Mouse (Mus musculus) frontal cortex, postnatal 14 days (tissue): Measurements from ENCODE around the gene Klhdc7a.
"Not testable (repeated sequence)": the region's sequence is repeated elsewhere in the genome, so short reads cannot be mapped to it uniquely, and the experiment has no call there.

Source experiments
- DNase-seq, 2 experiments: peaks; one replicate each; pipeline ENCODE4 v3.0.0; 2022; ENCODE audit warnings: low spot score in 2 of 2

The Klhdc7a gene

DNA sequence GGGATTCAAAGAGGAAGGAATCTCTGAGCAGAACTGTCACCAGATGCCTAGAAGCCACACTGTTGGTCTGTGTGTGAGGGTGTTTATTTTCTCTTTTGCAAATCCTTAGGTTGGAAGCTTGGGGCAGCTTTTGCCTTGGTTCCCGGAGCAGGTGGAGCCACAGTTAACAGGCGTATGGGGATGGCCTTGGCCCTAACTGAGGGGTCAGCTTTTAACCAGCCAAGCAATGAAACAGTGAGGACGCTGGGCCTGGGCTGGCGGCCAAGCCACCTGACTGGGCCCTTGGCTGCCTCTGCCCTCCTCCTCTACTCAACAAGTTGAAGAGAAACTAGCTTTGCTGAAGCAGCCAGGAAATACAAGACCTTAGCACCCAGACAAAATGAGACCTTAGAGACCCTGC is at the start of gene Klhdc7a:
TSS of gene Klhdc7a (minus strand) at position 105 of the 400 bp plus-strand sequence.
- DNase-seq: peak; percentile 32 to 64

DNA sequence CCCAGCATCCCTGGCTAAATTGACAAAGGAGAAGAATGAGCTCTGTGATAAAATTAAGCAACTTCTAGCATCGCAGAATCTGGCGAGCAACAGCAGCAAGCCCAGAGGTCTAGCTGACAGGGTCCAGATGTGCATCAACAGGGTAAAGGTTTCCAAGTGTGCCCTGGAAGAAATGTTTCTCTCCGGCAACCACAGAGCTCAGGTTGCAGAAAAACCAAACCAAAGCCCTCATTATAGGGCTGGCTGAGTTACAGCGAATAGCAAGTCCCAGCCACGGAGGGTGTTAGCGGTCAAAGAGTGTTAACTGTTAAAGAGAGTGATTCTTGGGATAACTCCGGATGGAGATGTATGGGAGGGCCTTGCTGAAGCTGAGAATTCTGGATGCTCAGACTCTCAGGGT is 48.1 kb upstream of the Klhdc7a start:
- no peak for DNase-seq

DNA sequence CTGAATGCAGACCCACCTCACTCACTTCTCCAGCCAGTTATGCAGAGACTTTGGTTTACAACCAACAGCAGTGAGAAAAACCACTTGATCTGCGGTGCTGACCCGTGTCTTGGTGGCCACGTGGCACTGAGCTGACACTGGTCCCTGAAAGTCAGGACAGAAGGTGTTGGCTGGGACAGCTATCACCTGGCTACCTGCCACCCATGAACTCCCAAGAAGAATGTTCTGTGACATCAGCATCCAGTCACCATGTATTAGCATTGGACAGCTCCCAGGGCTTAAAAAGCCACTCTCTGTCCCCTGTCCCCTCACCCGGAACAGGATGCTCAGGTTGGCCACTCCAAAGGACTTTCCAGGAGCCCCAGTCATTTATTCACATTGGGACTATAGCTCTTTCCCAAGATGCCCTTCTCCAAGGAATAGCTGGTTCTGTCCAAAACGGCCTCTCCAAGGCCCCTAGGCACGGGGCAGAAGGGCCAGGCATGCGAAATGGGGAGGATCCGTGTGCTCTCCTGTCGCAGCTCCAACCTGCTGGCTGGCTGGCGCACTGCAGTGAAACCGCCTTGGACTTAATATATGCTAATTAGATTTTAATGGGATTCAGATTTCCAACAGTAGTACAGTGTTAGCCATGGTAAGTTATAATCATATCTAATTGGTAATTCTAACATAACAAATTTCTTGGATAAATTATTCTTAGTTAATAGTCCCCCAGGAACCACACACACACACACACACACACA is 43.1 kb upstream of the Klhdc7a start:
- peak in 1 of 2 experiments; percentile 28 for DNase-seq

DNA sequence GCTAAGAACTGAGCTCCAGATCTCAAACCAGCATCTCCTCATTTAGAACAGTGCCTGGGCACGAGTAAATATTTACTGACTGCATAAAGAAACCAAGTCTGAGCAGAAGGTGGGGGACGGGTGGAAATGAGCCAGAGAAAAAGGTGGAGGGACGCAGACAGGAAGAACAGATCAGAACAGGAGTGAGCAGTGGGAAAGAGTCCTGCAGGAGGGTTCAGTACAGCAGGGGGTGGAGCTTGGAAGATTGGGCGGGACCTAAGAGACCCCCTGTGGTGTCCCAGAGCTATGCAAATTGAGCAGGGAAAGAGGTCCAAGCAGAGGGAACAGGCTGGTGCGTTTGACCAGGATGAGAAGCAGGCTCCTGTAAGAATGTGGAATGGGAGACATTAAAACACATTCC is 37.1 kb upstream of the Klhdc7a start:
- no peak for DNase-seq

DNA sequence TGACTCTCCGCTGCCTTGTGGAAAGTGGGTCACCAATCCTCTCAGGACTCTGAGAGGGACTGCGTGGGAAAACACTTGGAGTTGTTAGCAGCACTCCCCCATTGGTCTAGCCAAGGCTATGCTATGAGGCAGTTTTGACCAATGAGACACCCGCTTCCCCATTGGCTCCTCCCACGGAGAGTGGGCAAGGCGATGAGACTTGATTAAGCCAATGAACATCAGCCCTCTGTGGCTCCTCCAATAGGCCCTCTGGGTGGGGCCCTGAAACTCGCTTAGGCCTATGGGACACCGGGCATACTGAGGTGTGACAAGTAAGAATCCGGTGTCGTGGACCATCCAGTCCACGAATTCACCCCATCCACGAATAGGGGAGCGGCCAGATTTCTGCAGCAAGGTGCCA is 36.3 kb upstream of the Klhdc7a start:
- peak; percentile 15 to 36 for DNase-seq

DNA sequence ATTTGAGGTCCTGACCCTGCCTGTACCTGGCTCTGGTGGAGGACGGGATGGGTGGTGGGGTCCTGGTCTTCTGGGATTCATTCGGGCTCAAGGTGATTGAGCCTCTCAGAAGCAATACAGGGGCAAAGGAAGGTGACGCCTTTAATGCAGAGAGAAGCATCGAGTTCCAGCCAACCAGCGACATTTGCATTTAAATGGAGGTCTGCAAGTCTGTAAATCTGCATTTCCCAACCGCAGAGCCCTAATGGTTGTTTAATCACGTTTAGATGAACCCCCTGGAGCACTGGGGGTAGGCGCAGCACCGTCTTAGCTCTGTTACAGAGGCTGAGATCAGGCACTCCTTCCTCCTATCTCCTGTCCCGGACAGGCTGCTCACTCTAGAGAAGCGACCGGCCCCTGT is 34.2 kb upstream of the Klhdc7a start:
- DNase-seq: no peak

DNA sequence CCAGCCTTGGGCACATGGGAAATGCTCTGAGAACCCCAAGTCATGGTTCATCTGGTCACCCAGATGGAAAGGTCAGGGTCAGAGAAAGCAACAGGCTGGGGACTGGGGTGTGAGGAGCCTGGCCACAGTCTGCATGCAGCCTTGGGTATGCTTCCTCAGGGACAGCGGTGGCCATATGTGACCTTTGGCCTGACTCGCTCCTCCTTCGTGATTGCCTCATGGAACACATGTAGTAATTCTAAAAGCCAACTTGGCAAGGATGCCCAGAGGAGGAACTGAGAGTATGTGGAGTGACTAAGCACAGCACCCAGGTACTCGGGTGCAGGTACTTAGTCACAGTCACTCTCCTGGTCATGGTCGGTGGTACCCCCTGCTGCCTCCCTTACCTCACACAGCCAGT is 33.1 kb upstream of the Klhdc7a start:
- DNase-seq: no peak

DNA sequence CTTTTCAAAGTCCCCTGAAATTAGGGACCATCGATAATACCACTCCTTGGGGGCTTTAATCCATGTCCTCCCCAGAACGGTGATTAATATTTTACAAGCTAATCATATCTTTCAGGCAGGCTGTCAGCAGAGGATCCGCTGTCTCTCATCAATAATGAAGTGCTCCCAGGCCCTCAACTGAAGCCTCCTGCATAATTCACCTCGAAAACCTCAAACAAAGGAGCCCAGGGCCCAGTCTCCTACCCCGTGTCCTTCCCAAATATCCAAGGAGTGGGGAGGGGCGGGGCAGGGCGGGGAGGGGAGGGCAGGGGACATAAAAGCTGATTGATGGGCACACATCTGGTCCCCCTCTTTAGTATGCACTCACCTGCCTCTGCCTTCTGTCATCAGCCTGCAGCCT is 31.2 kb upstream of the Klhdc7a start:
- no peak for DNase-seq

DNA sequence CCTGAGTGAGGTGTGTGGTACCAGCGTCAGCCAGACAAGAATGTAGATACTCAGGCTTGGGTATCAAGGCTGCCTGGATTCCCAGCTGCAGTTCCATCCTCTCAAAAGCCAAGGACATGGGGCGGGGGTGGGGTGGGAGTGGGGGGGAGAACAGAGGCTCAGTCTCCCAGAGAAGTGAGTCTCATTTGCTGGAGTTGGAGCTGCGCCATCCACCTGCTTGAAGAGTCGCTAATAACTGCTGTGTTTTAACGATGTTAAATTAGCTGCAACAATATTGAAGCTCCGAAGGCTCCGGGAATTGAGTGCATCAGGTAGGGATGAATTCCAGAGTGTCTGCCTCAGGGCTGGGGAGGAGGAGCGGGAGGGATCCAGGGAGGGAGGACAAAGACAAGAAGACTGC is 27.8 kb upstream of the Klhdc7a start:
- DNase-seq: no peak

DNA sequence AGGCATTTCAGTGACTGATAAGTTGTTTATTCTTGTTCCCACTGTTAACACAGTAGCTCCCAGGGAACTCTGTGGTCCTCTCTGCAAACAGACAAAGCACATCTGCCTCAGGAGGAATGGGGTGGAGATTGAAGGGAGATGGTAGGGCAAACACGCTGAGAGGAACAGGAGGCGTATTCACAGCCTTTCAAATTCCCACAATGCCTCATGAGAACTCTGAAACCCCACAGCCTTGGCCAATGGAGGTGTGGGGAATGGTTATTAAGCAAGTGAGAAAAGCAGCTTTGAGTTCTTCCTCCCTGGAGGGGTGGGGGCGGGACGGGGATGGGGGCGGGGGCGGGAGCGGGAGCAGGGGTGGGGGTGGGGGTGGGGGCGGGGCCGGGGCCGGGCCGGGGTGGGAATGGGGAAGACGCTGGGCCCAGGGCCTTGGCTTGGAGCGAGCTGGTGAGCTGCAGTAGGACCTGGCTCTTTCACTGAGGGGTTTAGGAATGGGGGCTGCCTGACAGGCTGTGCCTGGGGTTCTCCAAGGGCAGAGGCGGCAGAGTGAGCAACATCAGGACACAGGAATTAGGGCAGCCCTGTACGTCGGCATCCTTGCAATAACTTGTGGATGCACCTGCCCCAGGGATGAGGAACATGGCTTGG is 25.4 kb upstream of the Klhdc7a start:
- DNase-seq: no peak

DNA sequence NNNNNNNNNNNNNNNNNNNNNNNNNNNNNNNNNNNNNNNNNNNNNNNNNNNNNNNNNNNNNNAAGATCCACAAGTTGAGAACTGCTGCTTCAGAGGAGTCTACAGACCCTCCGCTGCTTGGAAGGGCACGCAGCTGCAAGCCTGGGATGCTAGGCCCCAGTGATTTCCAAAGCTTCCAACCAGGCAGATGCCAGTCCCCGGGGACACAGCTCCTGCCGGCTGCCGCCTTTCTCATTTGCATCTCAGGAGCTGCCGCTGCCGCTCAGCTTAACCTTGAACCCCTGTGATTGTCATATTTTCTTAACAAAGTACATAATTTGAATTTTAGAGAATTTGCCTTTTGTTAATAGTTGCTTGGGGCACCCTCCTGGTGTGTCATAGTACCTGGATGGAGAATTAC is 19.1 kb upstream of the Klhdc7a start:
- no peak for DNase-seq

DNA sequence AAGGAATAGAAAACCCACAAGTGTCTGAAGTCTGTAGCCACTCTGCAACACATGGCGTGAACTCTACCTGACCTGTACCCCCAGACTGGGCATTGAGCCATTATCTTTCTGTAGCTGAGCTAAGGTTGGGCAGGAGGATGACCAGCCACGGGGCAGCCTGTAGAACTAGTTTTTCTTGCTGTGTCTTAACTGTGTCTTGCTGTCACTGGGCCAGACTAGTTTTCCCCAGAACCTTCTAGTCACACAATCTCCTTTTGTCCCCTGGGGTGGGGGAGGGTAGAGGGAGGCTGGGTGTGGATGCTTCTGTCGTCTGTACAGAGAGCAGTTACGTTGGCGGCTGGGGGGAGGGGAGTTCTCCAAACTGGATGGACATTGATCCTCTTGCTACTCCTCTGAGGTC is 10.9 kb upstream of the Klhdc7a start:
- no peak for DNase-seq

DNA sequence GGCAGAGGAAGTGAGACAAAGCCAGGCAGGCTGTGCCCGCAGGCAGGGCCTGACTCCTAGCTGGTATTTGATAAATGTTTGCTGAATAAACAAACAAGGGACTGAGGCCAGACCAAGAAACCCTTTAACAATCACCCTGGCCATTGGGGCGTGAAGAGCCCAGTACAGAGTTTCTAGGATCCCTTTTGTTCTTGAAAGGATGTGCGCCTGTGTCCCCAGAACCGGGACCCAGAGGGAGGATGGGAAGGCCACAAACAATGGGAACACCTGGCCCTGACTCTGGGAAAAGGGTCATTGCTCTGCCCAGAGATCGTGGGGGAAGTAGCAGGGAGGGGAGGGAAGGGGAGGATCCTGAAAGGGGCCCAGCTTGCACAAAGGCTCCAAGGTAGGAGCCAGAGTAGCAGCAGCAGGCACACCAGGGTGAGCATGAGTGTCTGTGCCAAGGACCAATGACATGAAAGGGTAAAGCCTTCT is 9.5 kb upstream of the Klhdc7a start:
- no peak for DNase-seq

DNA sequence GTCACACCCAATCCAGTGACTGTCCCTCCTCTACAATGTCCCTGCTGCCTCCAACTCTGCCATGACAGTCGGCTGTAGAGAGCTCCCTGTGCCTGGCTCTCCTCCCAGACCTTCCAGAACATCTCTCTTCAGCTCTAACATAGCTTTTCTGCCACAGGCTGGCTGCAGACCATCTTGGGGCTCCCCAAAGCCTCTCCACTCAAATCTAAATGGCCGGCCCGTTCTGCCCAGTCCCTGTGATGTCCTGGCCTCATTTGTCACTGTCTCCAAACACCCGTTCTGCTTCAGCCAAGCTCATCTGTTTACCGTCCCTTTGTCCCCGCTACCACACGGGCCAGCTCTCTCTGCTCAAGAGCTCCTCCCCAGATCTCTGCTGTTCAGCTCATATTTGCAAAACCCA is 6.7 kb upstream of the Klhdc7a start:
- no peak for DNase-seq

DNA sequence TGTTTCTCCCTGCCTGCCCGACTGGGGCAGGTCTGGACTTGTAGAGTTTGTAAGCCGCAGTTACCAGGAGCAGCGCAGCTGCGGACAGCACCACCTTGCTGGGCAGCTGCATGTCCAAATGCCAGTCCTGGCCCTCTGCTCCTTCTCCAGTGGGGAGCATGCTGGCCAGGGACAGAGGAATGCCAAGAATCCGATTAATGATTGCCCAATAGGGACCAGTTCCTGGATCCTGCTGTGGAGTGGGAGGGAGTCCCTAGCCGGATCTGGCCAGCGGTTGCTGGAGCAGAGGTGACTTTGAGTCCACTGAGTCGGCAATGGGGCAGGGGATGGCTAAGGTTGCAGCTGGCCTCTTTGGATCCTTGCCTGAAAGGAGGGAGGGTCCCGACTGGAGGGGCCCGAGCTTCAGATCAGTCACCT is 343 bp downstream of the Klhdc7a start:
- no peak for DNase-seq

DNA sequence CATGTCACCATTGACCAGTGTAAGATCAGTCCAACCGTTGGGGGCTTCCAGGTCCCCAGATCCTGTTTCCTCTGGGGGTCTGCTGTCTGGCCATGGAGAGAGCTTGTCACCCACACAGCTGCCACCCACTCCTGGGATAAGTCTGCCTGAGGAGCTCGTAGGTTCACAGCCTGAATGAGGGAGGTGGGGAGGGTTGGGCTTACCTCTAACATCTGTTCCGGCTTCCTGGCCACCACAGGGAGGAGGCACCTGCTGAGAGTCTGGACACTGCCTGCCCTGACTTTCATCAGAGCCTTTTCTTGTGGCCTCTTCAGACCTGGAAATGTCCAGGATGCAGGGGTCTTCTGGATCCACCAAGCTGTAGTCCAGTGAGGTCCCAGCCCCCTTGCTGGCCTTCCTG is 845 bp downstream of the Klhdc7a start:
- no peak for DNase-seq

DNA sequence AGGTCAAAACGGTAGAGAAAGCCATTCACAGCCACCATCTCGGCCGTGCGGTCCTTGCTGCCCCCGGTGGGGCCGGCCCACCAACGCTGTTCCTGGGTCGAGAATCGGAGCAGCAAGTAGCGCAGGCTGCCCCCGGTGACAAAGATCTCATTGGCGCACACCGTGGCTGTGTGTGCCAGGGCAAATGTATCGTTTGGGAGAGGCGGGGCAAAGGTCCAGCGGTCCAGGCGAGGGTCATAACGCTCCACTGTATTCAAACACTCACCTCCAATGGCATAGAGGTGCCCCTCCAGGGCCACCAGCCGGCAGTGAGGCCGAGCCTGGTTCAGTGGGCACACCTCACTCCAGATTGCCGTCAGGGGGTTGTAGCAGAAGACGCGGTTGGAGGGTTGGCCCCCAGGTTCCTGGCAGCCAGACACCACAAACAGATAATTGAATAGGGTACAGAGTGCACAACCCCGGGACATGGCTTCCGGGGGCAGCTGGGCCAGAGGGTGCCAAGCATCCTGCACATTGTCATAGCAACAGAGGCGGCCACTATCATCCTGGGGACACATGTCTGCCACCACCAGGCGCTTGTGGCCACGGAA is 2.1 kb downstream of the Klhdc7a start:
- DNase-seq: no peak

DNA sequence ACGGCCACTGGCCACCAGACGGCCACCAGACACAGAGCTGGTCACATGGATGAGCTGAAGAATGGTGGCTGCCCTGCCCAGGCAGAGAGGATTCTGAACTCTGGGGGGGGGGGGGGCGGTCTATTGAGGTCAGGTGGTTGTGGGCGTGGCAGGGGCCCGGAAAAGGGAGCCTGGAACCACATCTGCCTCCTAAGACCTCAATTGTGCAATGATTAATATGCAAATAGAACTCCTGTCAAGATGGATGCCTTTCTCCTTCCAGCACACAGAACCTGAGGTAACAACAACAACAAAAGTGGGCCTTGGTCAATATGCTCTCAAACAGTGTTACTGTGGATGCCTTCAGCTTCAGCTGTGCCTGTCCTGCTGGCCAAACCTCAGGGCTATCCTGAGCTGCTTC is 3.4 kb downstream of the Klhdc7a start:
- no peak for DNase-seq

DNA sequence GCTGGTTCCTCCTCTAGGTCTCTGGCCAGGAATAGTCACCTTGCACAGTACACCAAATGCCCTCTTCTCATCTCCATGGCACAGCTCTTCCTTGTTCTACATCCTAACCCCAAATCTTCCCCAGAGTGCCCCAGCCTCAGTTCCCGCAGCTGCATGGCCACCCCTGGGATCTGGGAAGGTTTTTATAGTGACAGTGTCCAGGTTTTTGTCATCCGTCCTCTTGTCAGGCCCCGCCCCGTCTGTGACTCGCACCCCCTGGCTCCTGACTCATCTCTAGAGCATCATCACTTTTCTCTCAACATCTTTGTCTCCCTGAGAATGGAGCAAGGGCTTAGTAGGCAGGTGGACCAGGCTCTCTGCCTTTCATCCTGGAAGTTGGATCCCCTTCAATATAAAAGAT is 3.9 kb downstream of the Klhdc7a start:
- no peak for DNase-seq

DNA sequence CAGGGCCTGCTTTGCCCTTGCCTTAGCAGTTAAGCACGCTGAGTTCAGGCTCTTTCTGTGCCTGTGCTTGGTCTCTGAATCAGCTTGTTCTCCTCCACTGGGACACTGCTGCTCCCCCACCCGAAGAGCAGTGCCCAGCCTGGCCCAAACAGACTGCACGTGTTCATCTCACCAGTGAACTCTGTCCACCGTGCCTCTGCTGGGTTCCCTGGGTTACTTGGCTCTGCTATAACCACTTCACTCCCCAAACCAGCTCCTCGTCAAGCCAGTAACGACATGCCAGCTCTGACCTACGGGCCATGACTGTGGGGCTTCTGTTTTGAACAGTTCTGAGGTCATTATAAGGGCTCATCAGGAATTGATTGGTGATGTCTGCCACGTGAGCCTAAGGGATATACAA is 4.8 kb downstream of the Klhdc7a start:
- DNase-seq: no peak

DNA sequence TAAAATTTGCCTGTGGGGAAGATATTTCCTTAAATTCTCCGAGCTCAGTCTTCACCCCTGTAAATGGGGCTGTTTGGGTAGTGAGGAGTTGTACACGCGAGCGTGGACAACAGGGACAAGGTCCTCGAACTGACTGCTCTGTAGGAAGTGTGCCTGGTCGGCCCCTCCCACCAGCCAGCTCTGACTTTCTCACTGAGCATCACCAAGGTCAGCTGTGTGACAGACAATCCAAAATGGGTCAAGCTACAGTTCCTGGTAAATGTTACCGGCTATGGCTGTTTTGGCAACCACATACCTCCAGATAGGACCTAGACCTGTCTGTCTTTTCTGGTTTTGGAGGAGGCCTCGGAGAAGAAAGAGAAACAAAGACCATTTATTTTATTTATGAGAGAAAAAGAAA is 6.0 kb downstream of the Klhdc7a start:
- DNase-seq: no peak

DNA sequence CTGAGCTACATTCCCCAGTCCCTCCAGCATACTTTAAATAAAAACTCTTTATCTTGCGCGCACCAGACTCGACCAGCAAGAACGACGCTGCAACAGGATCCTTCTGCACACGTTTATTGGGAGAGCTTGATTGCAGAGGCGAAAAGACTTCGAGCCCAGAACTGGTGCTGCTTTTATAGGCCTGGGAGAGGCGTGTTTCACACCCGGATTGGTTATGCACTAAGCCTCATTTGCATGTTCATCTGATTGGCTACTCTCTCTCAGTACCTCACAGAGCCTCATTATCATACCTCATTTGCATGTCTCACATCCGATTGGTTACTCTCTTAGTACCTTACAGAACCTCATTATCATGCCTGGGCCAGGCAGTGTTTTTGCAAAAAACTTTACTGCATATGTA is 6.5 kb downstream of the Klhdc7a start:
- DNase-seq: not testable (repeated sequence)

DNA sequence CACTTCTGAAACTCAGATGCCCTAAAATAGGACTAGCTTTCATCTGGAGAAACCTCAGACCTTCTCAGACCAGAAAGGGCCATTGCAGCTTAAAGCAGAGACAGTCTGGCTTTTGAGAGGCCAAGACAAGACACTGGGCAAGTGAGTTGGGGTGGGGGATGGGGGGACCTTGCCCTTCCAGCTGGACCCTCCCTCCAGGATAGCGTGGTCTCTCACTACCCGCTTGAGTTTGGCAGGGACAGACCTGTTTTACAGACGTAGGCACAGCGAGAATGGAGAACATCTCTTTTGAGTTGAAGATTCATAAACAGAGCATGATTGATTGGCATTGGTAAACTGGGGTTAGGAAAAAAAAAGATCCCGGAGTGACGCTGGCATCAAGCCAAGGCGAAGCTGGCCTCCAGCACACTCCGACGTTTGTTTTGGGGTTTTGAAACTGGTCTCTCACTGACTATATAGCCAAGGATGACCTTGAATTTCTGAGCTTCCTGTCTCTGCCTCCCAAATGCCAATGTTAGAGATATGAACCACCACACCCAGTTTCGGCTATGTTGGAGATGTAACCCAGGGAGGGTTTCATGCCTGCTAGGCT is 7.0 kb downstream of the Klhdc7a start:
- no peak for DNase-seq
